Mouse (Mus musculus): Measurements from ENCODE around the gene BC003965. TPM values are rescaled to one million over a fixed set of nuclear protein-coding genes. Genes with fewer than 3 reads are reported as not detected.
A peak's percentile ranks its signal among the peaks of the same experiment; 100 is the strongest.
"Not testable (repeated sequence)": the region's sequence is repeated elsewhere in the genome, so short reads cannot be mapped to it uniquely, and the experiment has no call there.

Gene BC003965
- total RNA-seq, 2 experiments from 2014 or later = 19.5 to 21.2 TPM

DNA sequence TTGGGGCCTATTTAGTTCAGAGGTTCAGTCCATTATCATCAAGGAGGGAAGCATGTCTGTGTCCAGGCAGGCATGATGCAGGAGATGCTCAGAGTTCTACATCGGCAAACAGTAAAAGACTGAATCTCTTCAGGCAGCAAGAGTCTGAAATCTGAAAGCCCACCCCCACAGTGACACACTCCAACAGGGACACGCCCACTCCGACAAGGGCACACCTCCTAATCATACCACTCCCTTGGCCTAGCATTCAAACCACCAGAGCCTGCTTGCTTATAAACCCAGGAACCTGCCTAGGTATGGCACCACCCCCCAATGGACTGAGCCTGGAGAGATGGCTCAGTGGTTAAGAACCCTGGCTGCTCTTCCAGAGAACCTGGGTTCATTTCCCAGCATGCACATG, 31.1 kb downstream of the BC003965 start:
- no peak for DNase-seq (ENCODE audit: low spot score in 2 of 2)

DNA sequence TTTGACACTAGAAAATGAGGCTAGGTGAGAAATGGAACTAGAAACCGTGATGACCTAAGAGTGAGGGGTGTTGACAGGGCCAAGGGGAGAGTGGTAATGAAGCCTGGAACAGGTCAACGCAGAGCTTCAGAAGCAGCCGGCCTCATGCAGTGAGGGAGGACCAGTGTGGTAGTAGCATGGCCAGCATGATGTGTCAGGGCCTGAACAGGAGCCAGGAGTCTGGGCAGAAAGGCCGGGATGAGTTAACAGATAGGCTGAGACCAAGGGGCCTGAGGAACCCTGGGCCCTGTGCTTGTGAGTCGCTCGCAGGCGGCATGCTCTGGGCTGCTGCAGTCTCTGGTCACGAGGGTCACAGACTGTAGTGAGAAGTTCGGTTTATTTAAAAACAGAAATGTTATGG, 34.6 kb downstream of the BC003965 start:
- no peak for DNase-seq (ENCODE audit: low spot score in 2 of 2)

DNA sequence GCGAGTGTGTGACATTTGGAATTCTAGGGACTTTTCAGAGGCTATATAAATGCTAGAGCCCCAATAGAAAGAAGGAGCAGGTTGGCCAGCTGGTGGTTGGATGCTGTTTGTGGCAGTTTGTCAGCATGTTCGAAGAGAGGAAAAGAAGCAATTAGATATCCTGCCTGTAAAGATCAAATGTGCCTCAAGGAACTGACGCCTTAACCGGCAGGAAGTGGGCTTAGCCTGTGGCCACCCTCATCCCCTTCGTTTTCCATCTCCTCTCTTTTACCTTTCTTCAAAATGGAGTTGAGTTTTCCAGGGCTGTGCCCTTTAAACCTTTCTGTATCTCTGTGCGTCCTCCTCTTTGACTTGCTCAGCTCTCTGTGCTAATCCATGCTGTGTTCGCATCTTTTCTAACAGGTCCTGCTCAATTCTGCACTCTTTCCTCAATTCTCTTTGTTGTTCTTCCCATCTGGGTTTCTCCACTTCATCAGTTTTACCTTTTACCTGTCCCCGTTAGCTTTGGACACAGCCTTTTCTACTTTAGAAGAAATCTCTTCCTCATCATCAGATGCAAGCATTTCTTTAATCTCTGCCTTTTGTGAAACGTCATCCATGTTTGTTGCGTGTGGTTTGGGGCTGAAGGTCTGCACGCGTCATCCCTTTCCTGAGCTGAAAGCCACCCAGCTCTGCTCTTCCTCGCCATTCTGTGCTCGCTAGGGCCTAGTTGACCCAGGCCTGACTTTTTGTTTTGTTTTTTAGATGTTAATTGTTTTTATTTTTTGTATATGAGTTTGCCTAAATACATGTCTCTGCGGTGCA, 35.3 kb downstream of the BC003965 start:
- no peak for DNase-seq (ENCODE audit: low spot score in 2 of 2)

GRCm38 (mm10) chr17:25220746-25221145, 36.4 kb downstream of the BC003965 start:
- no peak for DNase-seq (ENCODE audit: low spot score in 2 of 2)

GRCm38 (mm10) chr17:25221821-25222503, 37.6 kb downstream of the BC003965 start:
- no peak for DNase-seq (ENCODE audit: low spot score in 2 of 2)

DNA sequence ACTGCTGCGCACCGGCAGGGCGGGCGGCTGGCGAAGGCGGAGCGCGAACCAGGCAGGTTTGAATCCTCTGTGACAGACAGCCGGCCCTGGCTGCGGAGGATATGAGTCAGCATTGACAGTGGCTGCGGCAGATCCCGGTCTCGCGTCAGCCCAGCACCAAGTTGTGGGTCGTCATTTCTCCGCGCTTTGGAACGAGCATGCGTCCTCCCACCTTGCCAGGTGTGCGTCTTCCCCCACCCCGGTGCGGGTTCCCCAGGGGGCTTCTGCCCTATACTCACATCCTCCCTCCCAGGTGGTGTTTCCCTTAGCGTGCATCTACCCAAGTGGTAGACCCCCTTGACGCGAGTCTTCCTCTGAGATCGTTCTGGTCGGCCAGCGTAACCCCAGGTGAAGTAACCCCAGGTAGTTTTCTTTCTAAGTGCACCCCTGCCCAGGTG, 38.2 kb downstream of the BC003965 start:
- DNase-seq (ENCODE audit: low spot score in 2 of 2) = peak in 1 of 2 experiments; percentile 44

DNA sequence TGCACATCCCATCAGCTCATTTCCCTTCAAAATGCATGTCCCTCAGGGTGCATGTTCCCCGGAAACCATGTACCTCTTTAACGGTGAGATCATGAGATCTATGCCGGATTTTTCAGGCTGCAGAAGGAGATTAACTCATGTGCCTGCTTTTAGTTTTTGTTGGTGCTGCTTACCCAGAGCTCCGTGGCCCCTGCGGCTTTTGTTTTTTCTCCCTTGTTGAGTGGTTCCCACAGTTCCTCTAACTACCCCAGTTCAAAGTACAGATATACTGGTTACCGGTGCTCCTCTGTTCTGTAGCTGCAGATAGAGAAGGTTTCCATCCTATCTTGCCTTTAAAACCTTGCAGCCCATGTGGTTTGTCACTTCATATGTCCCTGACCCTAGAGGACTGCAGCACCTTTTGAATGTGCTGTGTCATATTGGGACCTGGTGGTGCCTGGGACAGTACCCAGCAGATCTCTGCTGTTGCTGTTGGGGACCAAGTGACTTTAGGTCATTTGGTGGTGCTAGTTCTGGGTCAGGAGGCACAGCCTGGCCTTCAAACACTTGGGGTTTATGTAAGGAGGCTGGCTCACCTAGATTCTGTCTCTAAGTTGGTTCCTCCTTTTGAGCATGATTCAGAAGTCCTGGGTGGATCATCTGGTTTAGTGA, 38.7 kb downstream of the BC003965 start:
- DNase-seq (ENCODE audit: low spot score in 2 of 2) = no peak

GRCm38 (mm10) chr17:25224586-25225222, 40.4 kb downstream of the BC003965 start:
- no peak for DNase-seq (ENCODE audit: low spot score in 2 of 2)

DNA sequence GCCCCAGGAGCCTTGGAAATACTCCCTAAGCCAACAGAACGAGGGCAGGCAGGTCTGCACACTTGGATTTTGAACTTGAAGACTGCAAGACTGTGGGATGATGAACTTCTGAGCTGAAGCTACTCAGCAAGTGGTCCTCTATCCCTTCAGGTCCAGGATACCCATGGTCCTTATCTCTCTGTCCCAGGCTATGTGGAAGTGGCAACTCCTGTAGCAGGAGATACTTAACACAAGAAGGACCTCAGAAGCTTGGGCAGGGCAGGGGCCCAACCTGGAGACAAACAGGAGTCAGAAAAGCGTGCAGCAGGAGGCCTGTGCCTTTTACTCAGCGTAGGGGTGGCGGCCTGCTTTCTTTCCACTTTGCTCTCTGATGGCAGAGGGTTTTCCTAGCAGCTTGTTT, 41.3 kb downstream of the BC003965 start:
- DNase-seq (ENCODE audit: low spot score in 2 of 2) = no peak

DNA sequence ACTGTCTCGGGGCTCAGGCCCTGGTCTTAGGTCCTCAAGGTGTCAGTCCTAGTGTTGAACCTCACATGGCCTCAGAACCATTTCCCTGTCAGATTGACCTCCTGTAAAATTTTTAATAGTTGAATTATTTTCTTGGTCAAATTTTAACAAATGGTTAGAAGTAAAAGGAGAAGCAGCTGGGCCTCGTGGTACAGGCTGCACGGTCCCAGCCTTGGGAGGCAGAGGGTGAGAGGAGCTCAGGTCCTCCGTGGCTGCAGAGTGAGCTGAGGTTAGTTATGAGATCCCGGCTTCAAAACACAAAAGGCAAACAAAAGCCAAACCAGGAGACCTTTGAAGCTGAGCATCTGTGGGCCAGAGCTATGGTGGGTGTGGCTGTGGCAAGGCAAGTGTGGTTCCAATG, 43.6 kb downstream of the BC003965 start:
- DNase-seq (ENCODE audit: low spot score in 2 of 2) = no peak

DNA sequence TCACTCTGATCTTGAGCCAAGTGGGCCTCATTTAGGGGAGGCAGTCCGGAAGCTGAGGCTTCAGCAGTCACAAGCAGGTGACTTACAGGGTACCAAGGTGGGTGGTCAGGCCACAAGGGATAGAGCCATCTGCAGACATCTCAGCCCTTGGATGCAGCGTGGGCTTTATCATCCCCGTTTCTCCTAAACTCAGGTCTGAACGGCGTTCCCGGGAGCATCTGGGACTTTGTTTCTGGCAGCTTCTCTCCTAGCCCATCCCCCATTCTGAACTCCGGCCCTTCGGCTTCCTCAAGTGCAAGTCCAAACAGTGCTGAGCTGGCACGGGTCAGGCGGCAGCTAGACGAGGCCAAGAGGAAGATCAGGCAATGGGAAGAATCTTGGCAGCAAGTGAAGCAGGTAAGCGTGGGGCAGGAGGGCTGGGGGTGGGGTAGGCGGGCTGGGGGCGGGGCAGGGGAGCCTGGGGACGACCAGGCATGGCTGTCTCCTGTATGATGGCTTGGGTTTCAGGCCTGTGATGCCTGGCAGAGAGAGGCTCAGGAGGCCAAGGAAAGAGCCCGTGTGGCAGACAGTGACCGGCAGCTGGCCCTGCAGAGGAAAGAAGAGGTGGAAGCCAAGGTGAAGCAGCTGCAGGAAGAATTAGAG, 45.8 kb downstream of the BC003965 start:
- DNase-seq (ENCODE audit: low spot score in 2 of 2) = not testable (repeated sequence)

DNA sequence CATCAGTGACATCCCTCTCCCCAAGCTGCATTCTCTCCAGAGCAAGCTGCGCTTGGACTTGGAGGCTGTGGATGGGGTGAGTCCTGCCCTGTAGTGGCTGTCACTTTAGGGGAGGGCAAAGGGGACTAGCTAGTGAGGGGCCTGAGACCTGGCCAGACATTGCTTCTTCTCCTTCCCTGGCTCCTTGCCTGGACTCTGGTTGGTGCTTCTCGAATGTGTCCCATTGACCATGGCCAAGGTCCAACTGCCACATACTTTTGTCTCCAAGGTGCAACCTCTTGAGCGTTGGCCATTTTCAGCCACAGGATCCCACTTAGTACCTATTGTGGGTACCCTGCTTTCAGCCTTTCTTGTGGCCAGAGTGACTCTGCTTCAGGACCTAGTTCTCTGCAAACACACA, 46.3 kb downstream of the BC003965 start:
- no peak for DNase-seq (ENCODE audit: low spot score in 2 of 2)

DNA sequence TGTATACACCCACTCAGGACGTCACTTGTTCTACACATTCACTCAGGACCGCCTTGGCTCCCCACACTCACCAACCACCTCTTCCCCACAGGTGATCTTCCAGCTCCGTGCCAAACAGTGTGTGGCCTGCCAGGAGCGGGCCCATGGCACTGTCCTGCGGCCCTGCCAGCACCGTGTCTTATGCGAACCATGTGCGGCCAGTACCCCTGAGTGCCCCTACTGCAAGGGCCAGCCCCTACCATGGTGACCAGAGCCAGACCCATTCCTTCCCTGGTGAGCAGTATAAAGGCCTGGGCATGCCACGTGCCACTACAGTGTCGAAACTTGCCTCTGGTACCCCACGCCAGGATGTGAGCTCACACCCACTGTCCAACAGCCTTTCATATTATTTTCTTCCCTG, 47.3 kb downstream of the BC003965 start:
- not testable (repeated sequence) for DNase-seq (ENCODE audit: low spot score in 2 of 2)

DNA sequence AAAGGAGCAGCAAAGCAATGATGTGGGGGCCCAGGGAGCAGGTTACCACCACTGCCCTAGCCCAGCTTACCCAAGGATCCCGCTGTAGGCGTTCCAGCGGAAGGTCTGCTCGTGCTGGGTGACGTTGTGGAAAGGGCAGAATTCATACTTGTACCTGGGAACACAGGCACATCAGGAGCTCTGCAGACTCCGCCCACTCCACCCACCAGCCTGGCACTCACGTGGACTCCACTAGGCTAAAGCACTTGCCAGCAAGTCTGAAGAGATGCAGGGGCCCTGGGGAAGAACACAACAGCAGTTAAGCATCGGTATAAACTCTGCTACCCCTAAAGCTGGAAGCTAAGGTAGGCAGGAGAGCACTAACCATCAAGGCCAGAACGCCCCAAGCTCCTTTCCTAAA, 51.3 kb downstream of the BC003965 start:
- DNase-seq (ENCODE audit: low spot score in 2 of 2) = no peak

Other genes with a start within 250 kb of the BC003965 start
- gene Mapk8ip3, start 247.6 kb upstream of the BC003965 start, total RNA-seq (2021) = 100 to 1,000 TPM; 388 to 404 TPM
- 1 to 10 TPM; 5.9 to 6.4 TPM for gene Jpt2, start 223.9 kb upstream of the BC003965 start, total RNA-seq (2021)
- gene Cramp1l, start 168.8 kb upstream of the BC003965 start, total RNA-seq (2021) = 10 to 100 TPM; 27.2 to 27.8 TPM
- 10 to 100 TPM; 21.2 to 23.2 TPM for gene Ift140, start 168.5 kb upstream of the BC003965 start, total RNA-seq (2021)
- gene Tmem204, start 101.0 kb upstream of the BC003965 start, total RNA-seq (2021) = 1 to 10 TPM; 7.4 to 9.2 TPM
- 10 to 100 TPM; 29.9 to 35.3 TPM for gene Telo2, start 68.6 kb upstream of the BC003965 start, total RNA-seq (2021)
- 1 to 10 TPM; 2.0 to 2.6 TPM for gene Ptx4, start 63.8 kb upstream of the BC003965 start, total RNA-seq (2021)
- 10 to 100 TPM; 50.9 to 54.0 TPM for gene Clcn7, start 51.2 kb upstream of the BC003965 start, total RNA-seq (2021)
- gene Ccdc154, start 22.1 kb upstream of the BC003965 start, total RNA-seq (2021) = under 1 TPM; 0.12 to 0.18 TPM
- gene Gm38655, start 9.1 kb upstream of the BC003965 start, total RNA-seq (2021) = not detected
- gene Unkl, start 3.8 kb downstream of the BC003965 start, total RNA-seq (2021) = 10 to 100 TPM; 41.7 to 43.6 TPM
- gene Gnptg, start 55.6 kb downstream of the BC003965 start, total RNA-seq (2021) = 10 to 100 TPM; 71.1 to 73.5 TPM
- 10 to 100 TPM; 22.9 to 23.7 TPM for gene Tsr3, start 55.6 kb downstream of the BC003965 start, total RNA-seq (2021)
- gene Baiap3, start 71.8 kb downstream of the BC003965 start, total RNA-seq (2021) = 1 to 10 TPM; 5.8 to 7.8 TPM
- gene Ube2i, start 90.1 kb downstream of the BC003965 start, total RNA-seq (2021) = 100 to 1,000 TPM; 243 to 245 TPM
- not detected for gene Prss34, start 113.8 kb downstream of the BC003965 start, total RNA-seq (2021)
- gene Prss28, start 124.1 kb downstream of the BC003965 start, total RNA-seq (2021) = not detected
- gene Prss29, start 134.1 kb downstream of the BC003965 start, total RNA-seq (2021) = not detected
- gene Tpsab1, start 161.0 kb downstream of the BC003965 start, total RNA-seq (2021) = not detected
- gene Tpsb2, start 181.8 kb downstream of the BC003965 start, total RNA-seq (2021) = under 1 TPM in 1 of 2 experiments, not detected in 1; 0.30 TPM
- not detected for gene Tpsg1, start 184.7 kb downstream of the BC003965 start, total RNA-seq (2021)
- 100 to 1,000 TPM; 101 to 115 TPM for gene Cacna1h, start 249.2 kb downstream of the BC003965 start, total RNA-seq (2021)

All from layer of hippocampus, adult 18-20 months (tissue).